Mouse (Mus musculus): ENCODE data around the gene Traf3. TPM values are rescaled to one million over a fixed set of nuclear protein-coding genes. Genes with fewer than 3 reads are reported as not detected.

Traf3 gene
- polyA plus RNA-seq, 1 experiment from 2014 or later = 19.9 TPM

- ATAC-seq = no peak
- no peak for TF ChIP-seq CTCF (IDR thresholded peaks at IDR 0.05)
- CTCF ChIA-PET = no interaction called here
Observed at GRCm38 (mm10) chr12:111235631-111236030, 69.5 kb downstream of the Traf3 start.

GRCm38 (mm10) chr12:111237611-111238188, 71.5 kb downstream of the Traf3 start:
- in situ Hi-C loops (cut with MboI; ENCODE audit: low pct_unique_long_range_greater_than_20kb) = no loop called here
- no peak for ATAC-seq
- DNase-seq (ENCODE audit: low read depth, low spot score) = no peak
- POLR2A ChIA-PET = no interaction called here
- TF ChIP-seq CTCF (IDR thresholded peaks at IDR 0.05) = no peak
- no peaks in the 10 kb centered on the region for H3K27me3 ChIP-seq
- CTCF ChIA-PET = interaction anchor here (1.1 to 1.3 kb wide), 2 partner anchors 10 to 14 kb away, joined by 3 read pairs; no protein-coding TSS in a partner anchor

More at GRCm38 (mm10) chr12:111235631-111236030, 69.5 kb downstream of the Traf3 start:
- no peaks in the 10 kb centered on the region for H3K27me3 ChIP-seq
- no peak for DNase-seq (ENCODE audit: low read depth, low spot score)
- in situ Hi-C loops (cut with MboI; ENCODE audit: low pct_unique_long_range_greater_than_20kb) = no loop called here
- POLR2A ChIA-PET = no interaction called here

- no peak for DNase-seq (ENCODE audit: low read depth, low spot score)
- in situ Hi-C loops (cut with MboI; ENCODE audit: low pct_unique_long_range_greater_than_20kb) = no loop called here
- CTCF ChIA-PET = interaction anchor here (1.3 to 1.9 kb wide), 2 partner anchors 14 to 73 kb away, joined by 3 to 6 read pairs; no protein-coding TSS in a partner anchor
- POLR2A ChIA-PET = no interaction called here
- no peak for ATAC-seq
- H3K27me3 ChIP-seq = no peaks in the 10 kb centered on the region
- no peak for TF ChIP-seq CTCF (IDR thresholded peaks at IDR 0.05)
Observed at GRCm38 (mm10) chr12:111238345-111238744, 72.2 kb downstream of the Traf3 start.

- in situ Hi-C loops (cut with MboI; ENCODE audit: low pct_unique_long_range_greater_than_20kb) = no loop called here
- POLR2A ChIA-PET = interaction anchor here (1.1 kb wide), 1 partner anchor 15 kb away, joined by 3 read pairs; no protein-coding TSS in a partner anchor
- ATAC-seq (no peak), DNase-seq (ENCODE audit: low read depth, low spot score) (no peak)
- no peaks in the 10 kb centered on the region for H3K27me3 ChIP-seq
- no peak for TF ChIP-seq CTCF (IDR thresholded peaks at IDR 0.05)
- CTCF ChIA-PET = interaction anchor here (1.3 to 1.9 kb wide), 2 partner anchors 15 to 74 kb away, joined by 3 to 6 read pairs; no protein-coding TSS in a partner anchor
Observed at GRCm38 (mm10) chr12:111238778-111239177, 72.6 kb downstream of the Traf3 start.

- DNase-seq (ENCODE audit: low read depth, low spot score) = no peak
- ChIA-PET POLR2A (interaction anchor here (1.1 kb wide), 1 partner anchor 16 kb away, joined by 3 read pairs; no protein-coding TSS in a partner anchor), CTCF (interaction anchor here (0.9 to 1.9 kb wide), 2 partner anchors 11 to 75 kb away, joined by 3 to 6 read pairs; no protein-coding TSS in a partner anchor)
- no peak for ATAC-seq
- TF ChIP-seq CTCF (IDR thresholded peaks at IDR 0.05) = no peak
- H3K27me3 ChIP-seq = no peaks in the 10 kb centered on the region
- in situ Hi-C loops (cut with MboI; ENCODE audit: low pct_unique_long_range_greater_than_20kb) = no loop called here
Observed at GRCm38 (mm10) chr12:111239930-111240329, 73.8 kb downstream of the Traf3 start.

- ATAC-seq (no peak), DNase-seq (ENCODE audit: low read depth, low spot score) (no peak)
- TF ChIP-seq CTCF (IDR thresholded peaks at IDR 0.05) = no peak
- ChIA-PET CTCF (no interaction called here), POLR2A (no interaction called here)
- no peaks in the 10 kb centered on the region for H3K27me3 ChIP-seq
- in situ Hi-C loops (cut with MboI; ENCODE audit: low pct_unique_long_range_greater_than_20kb) = no loop called here
Observed at GRCm38 (mm10) chr12:111241916-111242315, 75.7 kb downstream of the Traf3 start.

- no peak for DNase-seq (ENCODE audit: low read depth, low spot score)
- no peaks in the 10 kb centered on the region for H3K27me3 ChIP-seq
- in situ Hi-C loops (cut with MboI; ENCODE audit: low pct_unique_long_range_greater_than_20kb) = no loop called here
- CTCF ChIA-PET = no interaction called here
- TF ChIP-seq CTCF (IDR thresholded peaks at IDR 0.05) = no peak
- POLR2A ChIA-PET = no interaction called here
- ATAC-seq = no peak
Observed at GRCm38 (mm10) chr12:111242346-111242745, 76.2 kb downstream of the Traf3 start.

- no peak for DNase-seq (ENCODE audit: low read depth, low spot score)
- CTCF ChIA-PET = no interaction called here
- POLR2A ChIA-PET = no interaction called here
- no peaks in the 10 kb centered on the region for H3K27me3 ChIP-seq
- no peak for ATAC-seq
- in situ Hi-C loops (cut with MboI; ENCODE audit: low pct_unique_long_range_greater_than_20kb) = no loop called here
- TF ChIP-seq CTCF (IDR thresholded peaks at IDR 0.05) = no peak
Observed at GRCm38 (mm10) chr12:111243733-111244132, 77.6 kb downstream of the Traf3 start.

GRCm38 (mm10) chr12:111245070-111245469, 78.9 kb downstream of the Traf3 start:
- DNase-seq (ENCODE audit: low read depth, low spot score) (no peak), ATAC-seq (no peak)
- no peaks in the 10 kb centered on the region for H3K27me3 ChIP-seq
- POLR2A ChIA-PET = no interaction called here
- CTCF ChIA-PET = no interaction called here
- no peak for TF ChIP-seq CTCF (IDR thresholded peaks at IDR 0.05)
- in situ Hi-C loops (cut with MboI; ENCODE audit: low pct_unique_long_range_greater_than_20kb) = no loop called here

- no peak for DNase-seq (ENCODE audit: low read depth, low spot score)
- POLR2A ChIA-PET = no interaction called here
Observed at GRCm38 (mm10) chr12:111246808-111247464, 80.8 kb downstream of the Traf3 start.

GRCm38 (mm10) chr12:111249095-111249494, 82.9 kb downstream of the Traf3 start:
- DNase-seq (ENCODE audit: low read depth, low spot score) = no peak
- no peak for ATAC-seq
- no peaks in the 10 kb centered on the region for H3K27me3 ChIP-seq
- TF ChIP-seq CTCF (IDR thresholded peaks at IDR 0.05) = no peak
- ChIA-PET CTCF (no interaction called here), POLR2A (no interaction called here)
- in situ Hi-C loops (cut with MboI; ENCODE audit: low pct_unique_long_range_greater_than_20kb) = no loop called here

More at GRCm38 (mm10) chr12:111246808-111247464, 80.8 kb downstream of the Traf3 start:
- no peak for ATAC-seq
- CTCF ChIA-PET = no interaction called here
- H3K27me3 ChIP-seq = no peaks in the 10 kb centered on the region
- no peak for TF ChIP-seq CTCF (IDR thresholded peaks at IDR 0.05)
- in situ Hi-C loops (cut with MboI; ENCODE audit: low pct_unique_long_range_greater_than_20kb) = no loop called here
